ENCODE assay signal across 8 mouse cellular contexts in genomic region chr6:120174028-120174601, GRCm38 (mm10).
A peak's percentile ranks its signal among the peaks of the same experiment; 100 is the strongest.
DNase-seq lines count a peak whose midpoint lies in the region; ATAC-seq and TF ChIP-seq lines count a peak whose summit lies in the region.

No protein-coding gene starts in this region.

- H3K27ac ChIP-seq in heart, embryonic 11.5 days (ENCODE audit: low read depth, low read length) = peak overlapping the region; percentile 91
- peak overlapping the region; percentile 51 for H3K27ac ChIP-seq in bone marrow macrophage, adult 2 months (ENCODE audit: insufficient read depth, low read depth, low read length)
- no peak overlapping the region for H3K27ac ChIP-seq in intestine, postnatal 0 days (ENCODE audit: low read depth, low read length)
- H3K27ac ChIP-seq in liver, embryonic 16.5 days (ENCODE audit: low read length) = peak overlapping the region; percentile 98

- no peak for ATAC-seq in heart, embryonic 11.5 days (replicated peaks; ENCODE audit: insufficient number of reproducible peaks, low FRiP score, low TSS enrichment)
- ATAC-seq in intestine, postnatal 0 days = peak; percentile 31
- ATAC-seq in liver, embryonic 16.5 days (ENCODE audit: low read depth) = peak; percentile 30

- no peaks in the 10 kb centered on the region for H3K36me3 ChIP-seq in heart, embryonic 11.5 days (ENCODE audit: control insufficient read depth, insufficient read depth, low read length)
- no peaks in the 10 kb centered on the region for H3K36me3 ChIP-seq in intestine, postnatal 0 days (ENCODE audit: control insufficient read depth, insufficient read depth)
- no peaks in the 10 kb centered on the region for H3K36me3 ChIP-seq in liver, embryonic 16.5 days (ENCODE audit: control insufficient read depth, insufficient read depth)

- no peaks in the 10 kb centered on the region for H3K27me3 ChIP-seq in heart, embryonic 11.5 days (ENCODE audit: control insufficient read depth, insufficient read depth, low read length)
- no peaks in the 10 kb centered on the region for H3K27me3 ChIP-seq in intestine, postnatal 0 days (replicated peaks; ENCODE audit: control insufficient read depth, insufficient read depth, low read length)
- no peaks in the 10 kb centered on the region for H3K27me3 ChIP-seq in liver, embryonic 16.5 days (ENCODE audit: control insufficient read depth, insufficient read depth, low read depth, low read length)

- DNase-seq in heart, adult 18-20 months = no peak
- DNase-seq in urinary bladder, postnatal 36 days (ENCODE audit: low spot score in 2 of 2) = no peak
- DNase-seq in testis, postnatal 14 days (ENCODE audit: low spot score) = no peak
- no peak for DNase-seq in lung, postnatal 25 days (ENCODE audit: low spot score)

- no peak for TF ChIP-seq POLR2A in bone marrow macrophage, adult 2 months (IDR thresholded peaks at IDR 0.05; ENCODE audit: borderline replicate concordance, low read depth, low read length)

- H3K9ac ChIP-seq in heart, embryonic 11.5 days (ENCODE audit: low read depth, low read length) = peak overlapping the region; percentile 44; the same call in 1 of the 2 replicates
- no peak overlapping the region for H3K9ac ChIP-seq in intestine, postnatal 0 days (ENCODE audit: low read depth, low read length)
- peak overlapping the region; percentile 21 for H3K9ac ChIP-seq in liver, embryonic 16.5 days (ENCODE audit: low read depth, low read length)

- H3K4me3 ChIP-seq in heart, embryonic 11.5 days (ENCODE audit: low read depth, low read length) = no peak overlapping the region
- no peak overlapping the region for H3K4me3 ChIP-seq in bone marrow macrophage, adult 2 months (ENCODE audit: insufficient read depth, low read length)
- H3K4me3 ChIP-seq in intestine, postnatal 0 days (ENCODE audit: low read depth, low read length) = no peak overlapping the region
- peak overlapping the region; percentile 5 for H3K4me3 ChIP-seq in liver, embryonic 16.5 days (ENCODE audit: low read depth, low read length)

- TF ChIP-seq CTCF in bone marrow macrophage, adult 2 months (IDR thresholded peaks at IDR 0.05; ENCODE audit: low read depth, low read length) = no peak
- TF ChIP-seq CTCF in intestine, postnatal 0 days (IDR thresholded peaks at IDR 0.05; ENCODE audit: low read depth) = no peak

- no peaks in the 10 kb centered on the region for H3K9me3 ChIP-seq in heart, embryonic 11.5 days (replicated peaks; ENCODE audit: control insufficient read depth, low read length)
- H3K9me3 ChIP-seq in intestine, postnatal 0 days (ENCODE audit: control insufficient read depth) = no peaks in the 10 kb centered on the region
- no peaks in the 10 kb centered on the region for H3K9me3 ChIP-seq in liver, embryonic 16.5 days (replicated peaks; ENCODE audit: control insufficient read depth, low read length)

- H3K4me1 ChIP-seq in heart, embryonic 11.5 days (ENCODE audit: control insufficient read depth, insufficient read depth, low read length) = peaks cover 28% of the 10 kb centered on the region
- peaks cover 32% of the 10 kb centered on the region for H3K4me1 ChIP-seq in bone marrow macrophage, adult 2 months (ENCODE audit: control insufficient read depth, insufficient read depth, low read length)
- no peaks in the 10 kb centered on the region for H3K4me1 ChIP-seq in intestine, postnatal 0 days (replicated peaks; ENCODE audit: control insufficient read depth, insufficient read depth, low read length)
- H3K4me1 ChIP-seq in liver, embryonic 16.5 days (ENCODE audit: control insufficient read depth, low read depth, low read length) = peaks cover 42% of the 10 kb centered on the region

- peak overlapping the region; percentile 17 for H3K4me2 ChIP-seq in heart, embryonic 11.5 days
- no peak overlapping the region; the same call in 1 of the 2 replicates for H3K4me2 ChIP-seq in intestine, postnatal 0 days (replicated peaks; ENCODE audit: low read depth)
- peak overlapping the region; percentile 44 for H3K4me2 ChIP-seq in liver, embryonic 16.5 days (ENCODE audit: low read depth, low read length)

- WGBS in heart, embryonic 11.5 days (ENCODE audit: insufficient replicate concordance) = 56% methylated on average over 6 of the region's 6 CpGs
- 52% methylated on average over 6 of the region's 6 CpGs for WGBS in intestine, postnatal 0 days
- WGBS in liver, embryonic 16.5 days (ENCODE audit: insufficient replicate concordance) = 28% methylated on average over 6 of the region's 6 CpGs
